Mouse (Mus musculus): ENCODE results near the gene Adamtsl4. TPM values are rescaled to one million over a fixed set of nuclear protein-coding genes. Genes with fewer than 3 reads are reported as not detected.

Adamtsl4 gene
- polyA plus RNA-seq (2015; fragmentation: Nextera tagmentation; extraction: Ambion mirVana) = 0.98 and 1.0 TPM in 2 replicates

DNA sequence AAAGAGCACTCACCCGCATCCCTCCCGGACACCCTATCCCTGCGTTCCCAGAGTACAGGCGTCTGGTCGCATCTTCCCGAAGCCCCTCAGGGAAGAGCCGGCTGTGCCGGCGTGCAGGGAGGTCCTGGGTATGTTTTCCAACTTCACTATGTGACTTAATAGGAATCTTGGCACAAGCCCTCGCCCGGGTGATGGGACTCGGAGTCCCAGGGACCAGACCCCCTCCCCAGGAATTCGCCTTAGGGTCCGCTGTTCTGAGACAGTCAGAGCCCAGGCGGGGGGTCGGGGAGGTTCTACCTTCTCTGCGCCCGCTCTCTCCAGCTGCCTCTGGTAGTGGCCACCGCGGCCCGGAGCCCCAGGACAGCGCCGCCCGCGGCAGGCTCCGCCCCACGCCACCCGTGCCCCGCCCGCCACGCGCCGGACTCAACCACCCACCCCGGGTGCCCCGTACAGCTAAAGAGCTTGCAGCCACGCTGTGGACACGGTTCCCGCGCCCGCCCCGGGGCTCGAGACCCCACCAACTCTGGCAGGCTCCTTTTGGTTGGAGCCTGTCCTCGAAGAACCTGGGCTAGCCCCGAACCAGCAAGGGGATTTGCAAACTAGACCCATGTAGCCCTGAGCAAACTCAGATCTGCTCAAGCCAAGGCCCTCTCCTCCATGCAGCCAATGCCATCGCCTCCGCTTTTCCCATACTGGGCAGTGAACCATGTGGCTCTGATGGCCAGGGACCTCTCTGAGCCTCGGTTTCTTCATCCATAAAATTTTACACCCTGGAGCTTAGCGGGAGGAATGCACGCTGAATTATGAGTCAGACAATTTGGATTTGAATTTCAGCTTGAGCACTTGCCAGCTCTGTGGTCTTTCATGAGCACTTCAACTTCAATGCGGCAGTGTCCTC, at the start of gene Adamtsl4:
Gene Adamtsl4 (minus strand): TSS at position 394 of the 898 bp plus-strand sequence.
- ATAC-seq (ENCODE audit: low FRiP score) = peak; percentile 57
- H3K36me3 ChIP-seq = no peaks in the 10 kb centered on the region

DNA sequence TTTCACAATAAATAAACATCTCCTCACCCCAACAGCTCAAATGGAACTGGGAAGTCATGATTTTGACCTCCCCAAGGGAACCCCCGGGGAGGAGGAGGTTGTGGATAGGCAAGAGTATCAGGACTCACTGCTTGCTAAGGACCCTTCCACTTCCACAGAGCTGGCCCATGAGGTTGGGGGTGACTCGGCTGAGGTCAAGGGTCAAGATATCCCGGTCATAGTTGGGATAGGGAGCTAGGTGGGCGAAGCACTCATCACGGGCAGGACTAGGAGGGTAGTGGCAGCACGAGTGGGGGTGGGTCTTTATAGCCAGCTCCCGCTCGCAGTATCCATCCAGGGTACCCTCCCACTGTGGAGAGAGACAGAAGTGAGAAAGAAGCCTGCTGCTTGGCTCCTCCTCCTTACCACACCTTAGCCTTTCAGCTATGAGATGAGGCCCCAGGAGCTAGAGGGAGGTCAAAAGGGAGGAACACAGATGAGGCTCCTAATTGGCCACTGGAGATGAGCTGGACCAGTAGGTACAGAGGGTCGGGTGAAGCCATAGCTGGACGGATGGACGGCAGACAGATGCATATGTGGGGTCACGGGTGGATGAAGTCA, 47.5 kb upstream of the Adamtsl4 start:
- no peak overlapping the region for H3K4me3 ChIP-seq
- H3K36me3 ChIP-seq = peaks cover 53% of the 10 kb centered on the region
- no peaks in the 10 kb centered on the region for H3K27me3 ChIP-seq
- WGBS = 85% methylated on average over 12 of the region's 12 CpGs
- H3K27ac ChIP-seq = no peak overlapping the region
- no peak for ATAC-seq (ENCODE audit: low FRiP score)
- no peaks in the 10 kb centered on the region for H3K4me1 ChIP-seq (replicated peaks)
- no peaks in the 10 kb centered on the region for H3K9me3 ChIP-seq
- H3K4me2 ChIP-seq = no peak overlapping the region
- no peak overlapping the region for H3K9ac ChIP-seq

More for the DNA sequence above, at the start of gene Adamtsl4:
- Histone ChIP-seq H3K9me3 (no peaks in the 10 kb centered on the region), H3K27me3 (peaks cover 11% of the 10 kb centered on the region; the same call in 1 of the 2 replicates), H3K4me3 (peak within 1 kb of the TSS; percentile 41), H3K4me2 (peak within 1 kb of the TSS; percentile 73), H3K9ac (peak within 1 kb of the TSS; percentile 67), H3K4me1 (replicated peaks) (peaks cover 22% of the 10 kb centered on the region), H3K27ac (0 out of 2 replicates have a peak within 1 kb of the TSS, but pooled peaks have one; percentile 40)
- WGBS = 6% methylated on average over 45 of the region's 50 CpGs

DNA sequence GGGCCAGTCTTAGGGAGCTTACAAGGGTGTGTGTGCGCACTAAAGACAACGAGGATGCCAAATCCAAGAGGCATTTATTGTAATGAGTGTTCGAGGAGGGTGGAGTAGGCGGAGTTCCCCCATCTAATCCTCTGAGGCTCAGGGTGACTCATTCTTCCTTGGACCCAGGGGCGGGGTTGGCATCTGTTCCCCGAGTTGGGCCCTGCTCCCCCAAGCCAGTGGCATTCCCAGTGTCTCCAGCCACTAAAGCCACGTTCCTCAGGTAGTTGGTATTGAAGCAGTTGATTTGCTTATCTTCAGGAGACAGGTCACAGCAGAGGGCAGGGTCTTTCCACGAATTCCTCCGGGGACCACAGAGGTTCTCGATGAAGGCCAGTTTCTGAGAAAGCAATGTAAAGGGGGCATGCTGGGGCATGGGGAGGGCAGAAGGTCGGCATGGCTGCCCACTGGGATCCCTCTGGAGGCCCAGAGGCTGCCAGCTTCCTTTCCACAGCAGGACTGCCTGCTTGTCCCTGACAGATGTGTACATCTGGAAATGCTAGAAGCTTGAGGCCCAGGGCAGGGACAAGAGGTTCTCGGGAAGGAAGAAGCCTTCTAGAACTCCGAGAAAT, 46.5 kb upstream of the Adamtsl4 start:
- no peak for ATAC-seq (ENCODE audit: low FRiP score)
- H3K4me1 ChIP-seq (replicated peaks) = no peaks in the 10 kb centered on the region
- no peaks in the 10 kb centered on the region for H3K27me3 ChIP-seq
- H3K27ac ChIP-seq = no peak overlapping the region
- no peak overlapping the region for H3K4me2 ChIP-seq
- 85% methylated on average over 13 of the region's 13 CpGs for WGBS
- peaks cover 43% of the 10 kb centered on the region for H3K36me3 ChIP-seq
- no peak overlapping the region for H3K9ac ChIP-seq
- no peak overlapping the region for H3K4me3 ChIP-seq
- no peaks in the 10 kb centered on the region for H3K9me3 ChIP-seq

DNA sequence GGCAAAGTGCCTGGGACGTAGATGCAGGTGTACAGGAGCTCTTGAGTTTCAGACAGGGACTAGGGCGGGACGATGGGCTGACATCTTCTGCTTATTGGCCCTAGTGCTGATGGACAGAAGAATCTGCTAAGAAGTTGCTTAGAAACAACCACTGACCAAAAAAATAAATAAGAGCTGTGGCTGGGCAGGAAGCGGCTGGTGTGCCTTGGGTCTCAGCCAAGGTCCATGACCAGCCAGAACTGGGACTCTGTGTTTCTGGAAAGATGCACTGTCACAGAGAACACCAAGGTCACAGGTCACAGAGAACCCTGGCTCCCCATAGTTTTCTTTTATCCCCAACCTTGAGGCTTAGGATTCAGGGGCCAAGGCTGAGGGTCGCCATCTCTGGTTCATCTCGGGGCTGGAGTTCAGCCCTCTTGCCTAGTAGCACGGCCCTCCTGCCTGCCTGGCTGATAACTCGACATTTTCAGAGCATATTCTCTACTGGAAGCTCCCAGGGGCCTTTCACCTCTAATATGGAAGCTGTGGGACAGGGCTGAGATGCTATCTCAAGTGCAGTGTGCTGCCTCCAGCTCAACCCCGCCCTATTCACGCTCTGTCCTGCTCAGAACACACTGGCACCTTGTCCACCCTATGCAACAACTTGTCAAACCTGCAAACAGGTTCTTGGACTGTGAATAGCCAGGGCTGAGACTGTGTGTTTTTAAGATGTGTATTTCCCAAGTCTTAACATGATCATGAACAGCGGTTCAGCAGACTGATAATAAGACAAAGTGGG, 45.2 kb upstream of the Adamtsl4 start:
- Histone ChIP-seq H3K9ac (no peak overlapping the region), H3K36me3 (peaks cover 37% of the 10 kb centered on the region), H3K9me3 (no peaks in the 10 kb centered on the region), H3K4me1 (replicated peaks) (no peaks in the 10 kb centered on the region), H3K4me2 (no peak overlapping the region), H3K4me3 (no peak overlapping the region), H3K27me3 (no peaks in the 10 kb centered on the region), H3K27ac (no peak overlapping the region)
- WGBS = 85% methylated on average over 11 of the region's 11 CpGs
- no peak for ATAC-seq (ENCODE audit: low FRiP score)

DNA sequence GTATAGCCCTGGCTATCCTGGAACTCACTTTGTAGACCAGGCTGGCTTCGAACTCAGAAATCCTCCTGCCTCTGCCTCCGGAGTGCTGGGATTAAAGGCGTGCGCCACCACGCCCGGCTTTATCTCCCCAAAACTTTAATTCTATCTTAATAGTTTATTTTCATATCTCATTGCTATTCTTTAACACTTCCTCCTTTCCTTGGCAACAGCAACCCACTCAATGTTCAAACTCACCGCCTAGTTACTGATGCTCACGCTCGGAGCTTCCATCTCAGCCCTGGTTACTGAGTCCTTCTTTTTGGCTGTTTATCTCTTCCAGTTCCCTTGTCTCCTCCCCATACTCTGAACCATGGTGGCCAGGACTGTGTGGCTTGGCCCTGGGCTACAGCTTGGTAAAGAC, 44.6 kb upstream of the Adamtsl4 start:
- no peaks in the 10 kb centered on the region for H3K4me1 ChIP-seq (replicated peaks)
- H3K36me3 ChIP-seq = peaks cover 37% of the 10 kb centered on the region
- 99% methylated on average over 9 of the region's 9 CpGs for WGBS
- no peak overlapping the region for H3K27ac ChIP-seq
- H3K4me2 ChIP-seq = no peak overlapping the region
- no peak overlapping the region for H3K9ac ChIP-seq
- no peaks in the 10 kb centered on the region for H3K9me3 ChIP-seq
- no peak for ATAC-seq (ENCODE audit: low FRiP score)
- no peak overlapping the region for H3K4me3 ChIP-seq
- no peaks in the 10 kb centered on the region for H3K27me3 ChIP-seq

GRCm38 (mm10) chr3:95731802-95732201, 44.1 kb upstream of the Adamtsl4 start:
- H3K27ac ChIP-seq = no peak overlapping the region
- ATAC-seq (ENCODE audit: low FRiP score) = no peak
- H3K27me3 ChIP-seq = no peaks in the 10 kb centered on the region
- H3K4me2 ChIP-seq = no peak overlapping the region
- no peaks in the 10 kb centered on the region for H3K4me1 ChIP-seq (replicated peaks)
- peaks cover 34% of the 10 kb centered on the region for H3K36me3 ChIP-seq
- H3K4me3 ChIP-seq = no peak overlapping the region
- no peaks in the 10 kb centered on the region for H3K9me3 ChIP-seq
- no peak overlapping the region for H3K9ac ChIP-seq
- WGBS = 94% methylated on average over 4 of the region's 4 CpGs

DNA sequence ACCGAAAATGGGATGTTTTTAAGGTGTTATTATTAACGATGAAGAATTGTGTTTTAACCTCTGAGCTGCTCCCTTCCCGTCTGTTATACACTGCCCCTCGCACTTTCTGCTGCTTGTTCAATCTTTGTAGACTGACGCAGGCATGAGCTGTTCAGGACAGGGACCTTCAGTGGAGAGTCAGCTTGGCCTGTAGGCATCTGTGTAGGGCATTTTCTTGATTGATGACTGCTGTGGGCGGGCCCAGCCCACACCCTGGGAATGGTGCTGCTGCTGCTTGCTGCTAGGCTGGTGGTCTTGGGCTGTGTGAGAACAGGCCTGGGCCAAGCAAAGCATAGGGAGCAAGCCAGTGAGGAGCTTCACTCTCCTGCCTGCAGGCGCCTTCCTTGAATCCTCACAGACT, 42.7 kb upstream of the Adamtsl4 start:
- Histone ChIP-seq H3K27ac (no peak overlapping the region), H3K9ac (no peak overlapping the region), H3K9me3 (no peaks in the 10 kb centered on the region), H3K4me2 (no peak overlapping the region), H3K36me3 (peaks cover 20% of the 10 kb centered on the region), H3K4me3 (no peak overlapping the region), H3K4me1 (replicated peaks) (no peaks in the 10 kb centered on the region), H3K27me3 (no peaks in the 10 kb centered on the region)
- ATAC-seq (ENCODE audit: low FRiP score) = no peak
- WGBS = 79% methylated on average over 7 of the region's 7 CpGs

GRCm38 (mm10) chr3:95728906-95729305, 41.2 kb upstream of the Adamtsl4 start:
- no peak for ATAC-seq (ENCODE audit: low FRiP score)

GRCm38 (mm10) chr3:95726696-95727358, 39.1 kb upstream of the Adamtsl4 start:
- H3K9me3 ChIP-seq = no peaks in the 10 kb centered on the region
- no peaks in the 10 kb centered on the region for H3K4me1 ChIP-seq (replicated peaks)
- no peaks in the 10 kb centered on the region for H3K27me3 ChIP-seq
- no peaks in the 10 kb centered on the region for H3K36me3 ChIP-seq
- H3K4me3 ChIP-seq = no peak overlapping the region
- no peak overlapping the region for H3K9ac ChIP-seq
- 78% methylated on average over 7 of the region's 7 CpGs for WGBS
- H3K4me2 ChIP-seq = no peak overlapping the region
- H3K27ac ChIP-seq = no peak overlapping the region
- no peak for ATAC-seq (ENCODE audit: low FRiP score)

More at GRCm38 (mm10) chr3:95728906-95729305, 41.2 kb upstream of the Adamtsl4 start:
- H3K27ac ChIP-seq = no peak overlapping the region
- 85% methylated on average over 2 of the region's 2 CpGs for WGBS
- no peaks in the 10 kb centered on the region for H3K4me1 ChIP-seq (replicated peaks)
- no peak overlapping the region for H3K4me2 ChIP-seq
- no peak overlapping the region for H3K9ac ChIP-seq
- no peak overlapping the region for H3K4me3 ChIP-seq
- H3K9me3 ChIP-seq = no peaks in the 10 kb centered on the region
- no peaks in the 10 kb centered on the region for H3K27me3 ChIP-seq
- H3K36me3 ChIP-seq = peaks cover 5% of the 10 kb centered on the region

DNA sequence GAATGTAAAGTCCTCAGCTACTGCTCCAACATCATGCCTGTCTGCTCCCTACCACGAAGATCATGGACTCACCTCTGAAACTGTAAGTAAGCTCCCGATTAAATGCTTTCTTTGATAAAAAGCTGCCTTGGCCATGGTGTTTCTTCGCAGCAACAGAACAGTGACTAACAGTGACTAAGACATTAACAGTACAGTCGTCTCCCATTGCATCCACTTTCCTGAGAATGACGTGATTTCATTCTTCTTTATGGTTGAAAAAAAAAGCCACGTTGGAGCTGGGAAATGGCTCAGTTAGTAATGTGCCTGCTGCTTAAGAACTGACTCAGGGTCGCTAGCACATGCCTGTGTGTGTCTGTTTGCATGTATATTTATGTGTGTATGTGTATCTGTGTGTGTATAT, 38.1 kb upstream of the Adamtsl4 start:
- Histone ChIP-seq H3K4me3 (no peak overlapping the region), H3K4me1 (replicated peaks) (no peaks in the 10 kb centered on the region), H3K27ac (no peak overlapping the region), H3K4me2 (no peak overlapping the region), H3K27me3 (no peaks in the 10 kb centered on the region), H3K9me3 (no peaks in the 10 kb centered on the region), H3K9ac (no peak overlapping the region), H3K36me3 (no peaks in the 10 kb centered on the region)
- ATAC-seq (ENCODE audit: low FRiP score) = no peak
- 86% methylated on average over 7 of the region's 7 CpGs for WGBS

GRCm38 (mm10) chr3:95722386-95722785, 34.7 kb upstream of the Adamtsl4 start:
- H3K4me3 ChIP-seq = no peak overlapping the region
- no peaks in the 10 kb centered on the region for H3K36me3 ChIP-seq
- no peak for ATAC-seq (ENCODE audit: low FRiP score)
- H3K4me1 ChIP-seq (replicated peaks) = no peaks in the 10 kb centered on the region
- no peaks in the 10 kb centered on the region for H3K27me3 ChIP-seq
- H3K27ac ChIP-seq = no peak overlapping the region
- no peak overlapping the region for H3K4me2 ChIP-seq
- WGBS = 87% methylated on average over 3 of the region's 3 CpGs
- H3K9ac ChIP-seq = no peak overlapping the region
- H3K9me3 ChIP-seq = no peaks in the 10 kb centered on the region

All from hindbrain, embryonic 13.5 days (tissue).